In the genomic region with DNA sequence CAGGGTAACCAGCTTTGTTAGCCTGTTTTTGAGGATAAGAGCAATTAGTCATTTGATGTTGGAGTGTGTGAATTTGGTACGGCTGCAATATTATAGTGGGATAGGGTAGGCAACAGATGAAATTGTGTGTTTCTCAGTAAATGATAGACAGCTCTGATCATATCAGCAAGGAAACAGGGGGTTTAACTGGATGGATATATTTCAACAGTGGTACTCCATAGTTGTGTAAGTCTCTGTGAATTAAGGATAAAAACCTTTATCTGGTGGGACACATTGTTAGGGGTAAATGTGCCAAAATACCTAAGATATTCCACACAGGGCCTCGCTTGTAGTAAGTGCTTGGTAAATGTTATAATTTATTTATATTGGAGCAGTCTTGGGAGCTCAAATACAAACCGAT, we compare ENCODE assay signal across 25 mouse cellular contexts. TPM values are rescaled to one million over a fixed set of nuclear protein-coding genes. Genes with fewer than 3 reads are reported as not detected.
A peak's percentile ranks its signal among the peaks of the same experiment; 100 is the strongest.
DNase-seq lines count a peak whose midpoint lies in the region; ATAC-seq and TF ChIP-seq lines count a peak whose summit lies in the region.
"Had no signal": no experiment of that assay in that cellular context is flagged by ENCODE, and none has a peak within 500 bp of the region (broad histone marks: within the 10 kb centered on the region; RNA-seq: fewer than 3 reads in every experiment).

No protein-coding gene starts in this region.

- no peak for TF ChIP-seq RAD21 in MEL (IDR thresholded peaks at IDR 0.05; ENCODE audit: low read depth, low read length)

- no peak overlapping the region for H3K9ac ChIP-seq in MEL (ENCODE audit: control insufficient read depth, low read depth, low read length, poor library complexity, severe bottlenecking)

- TF ChIP-seq EP300 in MEL (IDR thresholded peaks at IDR 0.05; ENCODE audit: low read depth in 1 of 2, low read length in 2 of 2) = no peak; a peak in 1 of 4 replicates

- ATAC-seq in G1E (ENCODE audit: extremely low read depth, insufficient number of reproducible peaks, low FRiP score, poor library complexity, severe bottlenecking) = 0 out of 2 replicates have a peak, but pooled peaks have one; percentile 18
- peak; percentile 61 for ATAC-seq in megakaryocyte progenitor cell, adult 5-6 weeks (replicated peaks; ENCODE audit: poor library complexity)
- peak; percentile 69 for ATAC-seq in megakaryocyte-erythroid progenitor cell, adult 5-6 weeks (replicated peaks; ENCODE audit: low FRiP score, low TSS enrichment, poor library complexity, severe bottlenecking)
- ATAC-seq: activated CD4-positive, CD25-positive, alpha-beta regulatory T cell, adult 4 months; CD4-positive, CD25-positive, alpha-beta regulatory T cell, adult 4 months; Patski had no signal

- H3K9me3 ChIP-seq in G1E (replicated peaks) = no peaks in the 10 kb centered on the region
- no peaks in the 10 kb centered on the region for H3K9me3 ChIP-seq in MEL (replicated peaks; ENCODE audit: insufficient read depth, low read length)

- no peak overlapping the region; the same call in 1 of the 2 replicates for H3K4me3 ChIP-seq in G1E (ENCODE audit: low read depth, low read length)
- H3K4me3 ChIP-seq in MEL (ENCODE audit: control insufficient read depth in 1 of 2, insufficient read depth in 1 of 2, low read depth in 2 of 2, low read length in 2 of 2) = no peak overlapping the region

- TF ChIP-seq CTCF in G1E (IDR thresholded peaks at IDR 0.05; ENCODE audit: low read depth, low read length) = no peak
- TF ChIP-seq CTCF in MEL (IDR thresholded peaks at IDR 0.05 in 2 of 3, conservative IDR thresholded peaks at IDR 0.05 in 1 of 3; ENCODE audit: control insufficient read depth in 1 of 3, insufficient read depth in 1 of 3, low read depth in 2 of 3, low read length in 3 of 3, poor library complexity in 1 of 3, severe bottlenecking in 1 of 3) = no peak

- H3K27me3 ChIP-seq in G1E (ENCODE audit: insufficient read depth, low read length) (no peaks in the 10 kb centered on the region), MEL (ENCODE audit: control insufficient read depth in 1 of 2, insufficient read depth in 2 of 2, low read length in 2 of 2) (no peaks in the 10 kb centered on the region; a peak in 1 of 4 replicates)
- H3K27me3 ChIP-seq: CH12.LX had no signal

- H3K4me1 ChIP-seq in G1E (ENCODE audit: insufficient read depth, low read depth, low read length) (peaks cover 71% of the 10 kb centered on the region), MEL (ENCODE audit: control insufficient read depth in 1 of 2, insufficient read depth in 2 of 2, low read length in 2 of 2) (peaks cover 0 to 9% of the 10 kb centered on the region in 2 experiments; a peak in 2 of 4 replicates)

- no peak for TF ChIP-seq POLR2A in MEL (IDR thresholded peaks at IDR 0.05; ENCODE audit: control insufficient read depth in 1 of 2, insufficient read depth in 1 of 2, low read depth in 1 of 2, low read length in 2 of 2, poor library complexity in 1 of 2)

- no peaks in the 10 kb centered on the region for H3K79me2 ChIP-seq in MEL (ENCODE audit: control insufficient read depth, insufficient read depth, low read length, poor library complexity)

- no peaks in the 10 kb centered on the region for H3K36me3 ChIP-seq in G1E (replicated peaks)
- peaks cover 0 to 3% of the 10 kb centered on the region in 2 experiments; a peak in 1 of 4 replicates for H3K36me3 ChIP-seq in MEL (ENCODE audit: control insufficient read depth in 1 of 2, insufficient read depth in 2 of 2, low read length in 2 of 2)

- DNase-seq in G1E (ENCODE audit: low spot score) (no peak), MEL (ENCODE audit: low read depth, low spot score) (peak; percentile 17)
- no peak for DNase-seq in gastrocnemius, adult 8-10 months (ENCODE audit: low spot score in 2 of 2)
- DNase-seq in right cerebral cortex, postnatal 25 days = no peak
- no peak for DNase-seq in urinary bladder, postnatal 4 days (ENCODE audit: low spot score in 2 of 2)
- no peak for DNase-seq in retina, embryonic 14.5 days (ENCODE audit: low spot score)
- DNase-seq: adrenal gland, adult 2 months; adrenal gland, adult 8-10 months; adrenal gland, postnatal 10 days; adrenal gland, postnatal 14 days; adrenal gland, postnatal 25 days; adrenal gland, postnatal 36 days; B cell, adult 2 months; cerebellum, adult 11 months; cerebellum, adult 11-12 months; cerebellum, adult 18-20 months; cerebellum, adult 2 months had no signal

- H3K27ac ChIP-seq in MEL (ENCODE audit: control insufficient read depth, low read depth, low read length) = no peak overlapping the region

TF ChIP-seq in MEL, 35 proteins besides CTCF, POLR2A, EP300 and RAD21:
- TF ChIP-seq MXI1 (IDR thresholded peaks at IDR 0.05; ENCODE audit: low read depth, low read length) (no peak), MAZ (IDR thresholded peaks at IDR 0.05; ENCODE audit: low read depth, low read length) (no peak), ZNF384 (IDR thresholded peaks at IDR 0.05; ENCODE audit: low read depth, low read length) (no peak)

RNA-seq across cellular contexts. Expression of gene Il1b, which starts 31.4 kb away (rescaled TPM):
- total RNA-seq in G1E (2014; fragmentation: Nextera tagmentation) (56.0 and 82.2 TPM in 2 replicates), G1E (2017) (11.2 and 12.2 TPM in 2 replicates), MEL (2012; rRNA removed) (0.12 and 0.20 TPM in 2 replicates)
- polyA plus RNA-seq in G1E (2012) (0.18 and 0.26 TPM in 2 replicates), MEL (2012; ENCODE audit: insufficient read depth in 1 of 2, insufficient read length in 2 of 2, low read depth in 1 of 2, low replicate concordance in 2 of 2, missing spikeins in 1 of 2) (under 1 TPM in 1 of 2 experiments, not detected in 1; 0.26 TPM)
- total RNA-seq in megakaryocyte progenitor cell, adult 5-6 weeks (2015) = 1.4 and 1.8 TPM in 2 replicates
- 0.37 and 0.96 TPM in 2 replicates for total RNA-seq in megakaryocyte progenitor cell, adult 5-6 weeks (2017)
- not detected in 2 replicates for total RNA-seq in megakaryocyte-erythroid progenitor cell, adult 5-6 weeks (2014; fragmentation: Nextera tagmentation)
- total RNA-seq in megakaryocyte-erythroid progenitor cell, adult 5-6 weeks (2017) = 0.56 and 4.3 TPM in 2 replicates
- total RNA-seq in gastrocnemius, adult 8-10 months (2022) = not detected
- total RNA-seq: adrenal gland, postnatal 25 days; ES-E14 had no signal
- polyA plus RNA-seq: activated CD4-positive, CD25-positive, alpha-beta regulatory T cell, adult 4 months; C2C12; Patski had no signal

Comparison
In these comparisons a context has a peak if more than half of its experiments do, and no peak if none do; other contexts are left out.
1. ATAC-seq: peak in every context shown above with its lines; median percentile 69 in megakaryocyte-erythroid progenitor cell, adult 5-6 weeks; 61 in megakaryocyte progenitor cell, adult 5-6 weeks; 18 in G1E.